Mouse (Mus musculus) adipose tissue, adult 10 weeks (tissue): ENCODE results near the gene Vmn1r79. TPM values are rescaled to one million over a fixed set of nuclear protein-coding genes. Genes with fewer than 3 reads are reported as not detected.

Experiments used
- polyA plus RNA-seq: library from polyadenylated mRNA; stranded (reverse); fragments of 350-450 nt; fragmentation: Illumina TruSeq; extraction: RNeasy Lipid Tissue Mini Kit (QIAGEN cat#74804); gene quantifications from one replicate; pipeline ENCODE4 v1.2.3, GENCODE M21; 2014; ENCODE audit warnings: low read depth, low replicate concordance

The Vmn1r79 gene
- not detected for polyA plus RNA-seq

GRCm38 (mm10) chr7:12170979-12171378 is at the start of gene Vmn1r79:
TSS of gene Vmn1r79 (plus strand) at chr7:12171279.

DNA sequence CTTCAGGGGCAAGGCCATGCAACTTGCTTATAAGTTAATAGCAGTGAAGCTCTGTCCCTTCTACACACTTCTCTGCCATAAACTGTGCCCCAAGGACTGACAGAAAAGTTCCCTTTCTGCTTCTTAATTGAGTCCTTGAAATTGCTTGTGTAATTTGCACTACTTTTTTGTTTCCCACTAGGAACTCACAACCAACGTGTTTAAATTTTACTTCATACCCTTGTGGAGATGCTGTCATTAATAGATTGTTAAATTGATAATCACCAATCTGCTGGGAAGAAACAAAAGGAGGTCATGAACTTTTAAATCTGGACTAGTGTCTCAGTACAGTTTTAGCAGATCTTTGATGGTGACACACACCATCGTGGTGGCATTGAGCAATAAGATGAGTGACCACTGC is 21.1 kb upstream of the Vmn1r79 start, which contains the start of gene Vmn1r78:
Vmn1r78 (plus strand) TSS at position 301 of the 400 bp plus-strand sequence.

DNA sequence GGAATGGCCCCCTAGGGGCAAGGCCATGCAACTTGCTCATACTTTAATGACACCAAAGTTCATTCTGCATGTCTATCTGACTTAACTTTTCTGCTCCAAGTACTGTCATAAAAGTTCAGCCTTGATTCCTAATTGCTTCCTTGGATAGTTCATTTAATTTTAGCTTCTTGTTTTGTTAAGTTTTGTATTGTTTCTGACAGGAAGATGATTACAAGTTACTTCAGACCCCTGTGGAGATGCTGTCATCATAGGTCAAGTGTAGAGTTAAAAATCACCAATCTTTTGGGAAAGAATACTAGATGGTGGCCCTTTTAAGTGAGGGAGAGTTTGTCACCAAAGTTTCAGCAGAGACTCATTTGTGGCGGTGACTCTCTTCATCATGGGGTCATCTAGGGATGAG is 17.9 kb downstream of the Vmn1r79 start, which contains the start of gene Vmn1r80:
Vmn1r80 (plus strand) TSS at position 301 of the 400 bp plus-strand sequence.

Other genes with a start within 250 kb of the Vmn1r79 start
- not detected for gene Vmn1r76, start 233.1 kb upstream of the Vmn1r79 start, polyA plus RNA-seq
- gene Vmn1r77, start 134.5 kb upstream of the Vmn1r79 start, polyA plus RNA-seq: not detected
- not detected for gene Vmn1r78, start 21.0 kb upstream of the Vmn1r79 start, polyA plus RNA-seq
- gene Vmn1r80, start 18.0 kb downstream of the Vmn1r79 start, polyA plus RNA-seq: not detected
- gene Vmn1r81, start 97.0 kb downstream of the Vmn1r79 start, polyA plus RNA-seq: not detected
- not detected for gene Vmn1r82, start 129.2 kb downstream of the Vmn1r79 start, polyA plus RNA-seq
- gene Vmn1r83, start 158.2 kb downstream of the Vmn1r79 start, polyA plus RNA-seq: not detected
- not detected for gene Vmn1r84, start 198.0 kb downstream of the Vmn1r79 start, polyA plus RNA-seq